Mouse (Mus musculus) heart, adult 18-20 months (tissue): ENCODE measurements around the gene Unkl. TPM values are rescaled to one million over a fixed set of nuclear protein-coding genes. Genes with fewer than 3 reads are reported as not detected.
"Not testable (repeated sequence)": the region's sequence is repeated elsewhere in the genome, so short reads cannot be mapped to it uniquely, and the experiment has no call there.

Source experiments
- DNase-seq, 2 experiments: peaks; one replicate each; pipeline ENCODE4 v3.0.0; 2021 to 2022; ENCODE audit warnings: mixed read lengths in 1 of 2
- total RNA-seq, 2 experiments: library from RNA; stranded (reverse); gene quantifications; 2 replicates each; pipeline ENCODE4 v1.2.3; 2021

Unkl gene
- total RNA-seq, 2 experiments from 2014 or later = 7.0 to 8.7 TPM

DNA sequence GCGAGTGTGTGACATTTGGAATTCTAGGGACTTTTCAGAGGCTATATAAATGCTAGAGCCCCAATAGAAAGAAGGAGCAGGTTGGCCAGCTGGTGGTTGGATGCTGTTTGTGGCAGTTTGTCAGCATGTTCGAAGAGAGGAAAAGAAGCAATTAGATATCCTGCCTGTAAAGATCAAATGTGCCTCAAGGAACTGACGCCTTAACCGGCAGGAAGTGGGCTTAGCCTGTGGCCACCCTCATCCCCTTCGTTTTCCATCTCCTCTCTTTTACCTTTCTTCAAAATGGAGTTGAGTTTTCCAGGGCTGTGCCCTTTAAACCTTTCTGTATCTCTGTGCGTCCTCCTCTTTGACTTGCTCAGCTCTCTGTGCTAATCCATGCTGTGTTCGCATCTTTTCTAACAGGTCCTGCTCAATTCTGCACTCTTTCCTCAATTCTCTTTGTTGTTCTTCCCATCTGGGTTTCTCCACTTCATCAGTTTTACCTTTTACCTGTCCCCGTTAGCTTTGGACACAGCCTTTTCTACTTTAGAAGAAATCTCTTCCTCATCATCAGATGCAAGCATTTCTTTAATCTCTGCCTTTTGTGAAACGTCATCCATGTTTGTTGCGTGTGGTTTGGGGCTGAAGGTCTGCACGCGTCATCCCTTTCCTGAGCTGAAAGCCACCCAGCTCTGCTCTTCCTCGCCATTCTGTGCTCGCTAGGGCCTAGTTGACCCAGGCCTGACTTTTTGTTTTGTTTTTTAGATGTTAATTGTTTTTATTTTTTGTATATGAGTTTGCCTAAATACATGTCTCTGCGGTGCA, 31.5 kb downstream of the Unkl start:
- DNase-seq = no peak

DNA sequence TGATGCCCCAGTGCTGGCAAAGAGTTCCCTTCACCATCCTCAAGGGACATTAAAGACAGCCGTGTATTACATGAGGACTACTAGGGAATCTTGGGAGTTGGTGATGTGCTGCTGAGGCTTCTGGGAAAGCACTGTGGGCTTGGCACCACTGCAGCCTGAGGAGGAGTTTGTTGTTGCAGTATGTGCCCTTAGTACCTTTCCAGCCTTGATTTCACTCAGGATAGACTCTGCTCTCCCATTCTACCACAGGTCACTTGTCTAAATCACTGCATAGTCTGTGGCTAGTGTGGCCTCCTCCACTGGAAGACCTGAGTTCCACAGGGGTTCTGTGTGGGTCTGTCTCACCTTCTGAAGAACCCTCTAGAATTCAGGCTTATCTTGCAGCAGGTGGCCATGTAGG, 32.5 kb downstream of the Unkl start:
- DNase-seq = no peak

DNA sequence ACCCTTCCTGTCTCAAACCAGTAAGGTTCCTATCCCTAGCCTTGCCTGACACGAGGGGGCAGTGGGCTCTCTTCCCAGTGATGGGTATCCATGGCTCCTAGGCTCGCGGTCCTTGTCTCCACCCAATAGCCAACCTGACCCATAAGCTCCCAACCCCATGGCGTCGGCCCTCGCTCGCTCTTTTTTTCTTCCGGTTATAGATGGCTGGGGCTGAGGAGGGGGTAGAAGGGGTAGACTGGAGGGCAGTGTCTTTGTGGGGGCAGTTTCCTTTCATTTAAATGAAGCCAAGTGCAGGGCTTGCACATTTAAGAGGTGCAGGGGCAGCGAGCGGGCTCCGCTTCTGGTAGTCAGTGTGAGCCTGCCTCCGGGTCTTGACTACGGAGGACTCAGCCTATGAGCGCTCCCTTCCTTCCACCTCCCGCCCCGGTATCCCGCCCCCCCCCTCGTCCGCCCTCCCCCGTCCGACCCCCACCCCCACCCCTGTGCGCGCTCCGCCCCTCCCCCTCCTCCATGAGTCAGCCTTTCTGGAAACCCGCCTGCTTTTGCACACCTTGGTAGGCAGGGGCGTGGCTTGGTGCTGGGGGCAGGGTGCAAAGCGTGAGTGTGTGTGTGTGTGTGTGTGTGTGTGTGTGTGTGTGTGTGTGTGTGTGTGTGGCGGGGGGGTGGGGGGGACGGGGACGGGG, 33.8 kb downstream of the Unkl start:
- peak; percentile 35 to 41 for DNase-seq

DNA sequence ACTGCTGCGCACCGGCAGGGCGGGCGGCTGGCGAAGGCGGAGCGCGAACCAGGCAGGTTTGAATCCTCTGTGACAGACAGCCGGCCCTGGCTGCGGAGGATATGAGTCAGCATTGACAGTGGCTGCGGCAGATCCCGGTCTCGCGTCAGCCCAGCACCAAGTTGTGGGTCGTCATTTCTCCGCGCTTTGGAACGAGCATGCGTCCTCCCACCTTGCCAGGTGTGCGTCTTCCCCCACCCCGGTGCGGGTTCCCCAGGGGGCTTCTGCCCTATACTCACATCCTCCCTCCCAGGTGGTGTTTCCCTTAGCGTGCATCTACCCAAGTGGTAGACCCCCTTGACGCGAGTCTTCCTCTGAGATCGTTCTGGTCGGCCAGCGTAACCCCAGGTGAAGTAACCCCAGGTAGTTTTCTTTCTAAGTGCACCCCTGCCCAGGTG, 34.3 kb downstream of the Unkl start:
- DNase-seq = not testable (repeated sequence)

DNA sequence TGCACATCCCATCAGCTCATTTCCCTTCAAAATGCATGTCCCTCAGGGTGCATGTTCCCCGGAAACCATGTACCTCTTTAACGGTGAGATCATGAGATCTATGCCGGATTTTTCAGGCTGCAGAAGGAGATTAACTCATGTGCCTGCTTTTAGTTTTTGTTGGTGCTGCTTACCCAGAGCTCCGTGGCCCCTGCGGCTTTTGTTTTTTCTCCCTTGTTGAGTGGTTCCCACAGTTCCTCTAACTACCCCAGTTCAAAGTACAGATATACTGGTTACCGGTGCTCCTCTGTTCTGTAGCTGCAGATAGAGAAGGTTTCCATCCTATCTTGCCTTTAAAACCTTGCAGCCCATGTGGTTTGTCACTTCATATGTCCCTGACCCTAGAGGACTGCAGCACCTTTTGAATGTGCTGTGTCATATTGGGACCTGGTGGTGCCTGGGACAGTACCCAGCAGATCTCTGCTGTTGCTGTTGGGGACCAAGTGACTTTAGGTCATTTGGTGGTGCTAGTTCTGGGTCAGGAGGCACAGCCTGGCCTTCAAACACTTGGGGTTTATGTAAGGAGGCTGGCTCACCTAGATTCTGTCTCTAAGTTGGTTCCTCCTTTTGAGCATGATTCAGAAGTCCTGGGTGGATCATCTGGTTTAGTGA, 34.9 kb downstream of the Unkl start:
- DNase-seq = no peak

DNA sequence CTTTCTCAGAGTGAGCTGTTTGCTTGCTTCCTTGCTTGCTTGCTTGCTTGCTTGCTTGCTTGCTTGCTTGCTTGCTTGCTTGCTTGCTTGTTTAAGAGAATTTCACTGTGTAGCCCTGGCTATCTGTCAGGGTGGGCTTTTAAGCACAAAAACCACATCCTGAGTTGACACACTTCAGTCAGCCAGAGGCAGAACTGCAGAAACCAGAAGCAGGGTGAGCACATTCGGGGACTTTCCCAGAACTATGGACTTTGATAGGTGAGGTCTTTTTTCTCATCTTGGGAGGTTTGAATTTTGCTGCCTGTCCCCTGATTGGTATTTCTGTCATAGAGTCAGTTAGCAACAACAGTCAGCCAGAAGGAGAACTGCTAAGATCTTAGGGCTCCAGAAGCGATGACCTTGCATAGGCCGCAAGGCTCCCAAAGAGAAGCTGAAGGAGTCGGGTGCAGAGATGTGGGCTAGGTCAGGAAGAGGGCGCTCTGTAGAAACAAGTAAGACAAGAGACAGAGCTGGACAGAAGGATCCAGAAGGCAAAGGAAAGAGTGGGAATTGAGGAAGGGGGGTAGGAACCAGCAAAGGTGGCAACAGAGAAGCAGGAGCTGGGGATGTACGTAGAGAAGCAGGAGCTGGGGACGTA, 36.5 kb downstream of the Unkl start:
- DNase-seq = no peak

DNA sequence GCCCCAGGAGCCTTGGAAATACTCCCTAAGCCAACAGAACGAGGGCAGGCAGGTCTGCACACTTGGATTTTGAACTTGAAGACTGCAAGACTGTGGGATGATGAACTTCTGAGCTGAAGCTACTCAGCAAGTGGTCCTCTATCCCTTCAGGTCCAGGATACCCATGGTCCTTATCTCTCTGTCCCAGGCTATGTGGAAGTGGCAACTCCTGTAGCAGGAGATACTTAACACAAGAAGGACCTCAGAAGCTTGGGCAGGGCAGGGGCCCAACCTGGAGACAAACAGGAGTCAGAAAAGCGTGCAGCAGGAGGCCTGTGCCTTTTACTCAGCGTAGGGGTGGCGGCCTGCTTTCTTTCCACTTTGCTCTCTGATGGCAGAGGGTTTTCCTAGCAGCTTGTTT, 37.5 kb downstream of the Unkl start:
- DNase-seq = no peak

DNA sequence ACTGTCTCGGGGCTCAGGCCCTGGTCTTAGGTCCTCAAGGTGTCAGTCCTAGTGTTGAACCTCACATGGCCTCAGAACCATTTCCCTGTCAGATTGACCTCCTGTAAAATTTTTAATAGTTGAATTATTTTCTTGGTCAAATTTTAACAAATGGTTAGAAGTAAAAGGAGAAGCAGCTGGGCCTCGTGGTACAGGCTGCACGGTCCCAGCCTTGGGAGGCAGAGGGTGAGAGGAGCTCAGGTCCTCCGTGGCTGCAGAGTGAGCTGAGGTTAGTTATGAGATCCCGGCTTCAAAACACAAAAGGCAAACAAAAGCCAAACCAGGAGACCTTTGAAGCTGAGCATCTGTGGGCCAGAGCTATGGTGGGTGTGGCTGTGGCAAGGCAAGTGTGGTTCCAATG, 39.8 kb downstream of the Unkl start:
- DNase-seq = no peak

DNA sequence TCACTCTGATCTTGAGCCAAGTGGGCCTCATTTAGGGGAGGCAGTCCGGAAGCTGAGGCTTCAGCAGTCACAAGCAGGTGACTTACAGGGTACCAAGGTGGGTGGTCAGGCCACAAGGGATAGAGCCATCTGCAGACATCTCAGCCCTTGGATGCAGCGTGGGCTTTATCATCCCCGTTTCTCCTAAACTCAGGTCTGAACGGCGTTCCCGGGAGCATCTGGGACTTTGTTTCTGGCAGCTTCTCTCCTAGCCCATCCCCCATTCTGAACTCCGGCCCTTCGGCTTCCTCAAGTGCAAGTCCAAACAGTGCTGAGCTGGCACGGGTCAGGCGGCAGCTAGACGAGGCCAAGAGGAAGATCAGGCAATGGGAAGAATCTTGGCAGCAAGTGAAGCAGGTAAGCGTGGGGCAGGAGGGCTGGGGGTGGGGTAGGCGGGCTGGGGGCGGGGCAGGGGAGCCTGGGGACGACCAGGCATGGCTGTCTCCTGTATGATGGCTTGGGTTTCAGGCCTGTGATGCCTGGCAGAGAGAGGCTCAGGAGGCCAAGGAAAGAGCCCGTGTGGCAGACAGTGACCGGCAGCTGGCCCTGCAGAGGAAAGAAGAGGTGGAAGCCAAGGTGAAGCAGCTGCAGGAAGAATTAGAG, 41.9 kb downstream of the Unkl start:
- not testable (repeated sequence) for DNase-seq

DNA sequence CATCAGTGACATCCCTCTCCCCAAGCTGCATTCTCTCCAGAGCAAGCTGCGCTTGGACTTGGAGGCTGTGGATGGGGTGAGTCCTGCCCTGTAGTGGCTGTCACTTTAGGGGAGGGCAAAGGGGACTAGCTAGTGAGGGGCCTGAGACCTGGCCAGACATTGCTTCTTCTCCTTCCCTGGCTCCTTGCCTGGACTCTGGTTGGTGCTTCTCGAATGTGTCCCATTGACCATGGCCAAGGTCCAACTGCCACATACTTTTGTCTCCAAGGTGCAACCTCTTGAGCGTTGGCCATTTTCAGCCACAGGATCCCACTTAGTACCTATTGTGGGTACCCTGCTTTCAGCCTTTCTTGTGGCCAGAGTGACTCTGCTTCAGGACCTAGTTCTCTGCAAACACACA, 42.5 kb downstream of the Unkl start:
- DNase-seq = no peak

DNA sequence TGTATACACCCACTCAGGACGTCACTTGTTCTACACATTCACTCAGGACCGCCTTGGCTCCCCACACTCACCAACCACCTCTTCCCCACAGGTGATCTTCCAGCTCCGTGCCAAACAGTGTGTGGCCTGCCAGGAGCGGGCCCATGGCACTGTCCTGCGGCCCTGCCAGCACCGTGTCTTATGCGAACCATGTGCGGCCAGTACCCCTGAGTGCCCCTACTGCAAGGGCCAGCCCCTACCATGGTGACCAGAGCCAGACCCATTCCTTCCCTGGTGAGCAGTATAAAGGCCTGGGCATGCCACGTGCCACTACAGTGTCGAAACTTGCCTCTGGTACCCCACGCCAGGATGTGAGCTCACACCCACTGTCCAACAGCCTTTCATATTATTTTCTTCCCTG, 43.4 kb downstream of the Unkl start:
- not testable (repeated sequence) for DNase-seq

DNA sequence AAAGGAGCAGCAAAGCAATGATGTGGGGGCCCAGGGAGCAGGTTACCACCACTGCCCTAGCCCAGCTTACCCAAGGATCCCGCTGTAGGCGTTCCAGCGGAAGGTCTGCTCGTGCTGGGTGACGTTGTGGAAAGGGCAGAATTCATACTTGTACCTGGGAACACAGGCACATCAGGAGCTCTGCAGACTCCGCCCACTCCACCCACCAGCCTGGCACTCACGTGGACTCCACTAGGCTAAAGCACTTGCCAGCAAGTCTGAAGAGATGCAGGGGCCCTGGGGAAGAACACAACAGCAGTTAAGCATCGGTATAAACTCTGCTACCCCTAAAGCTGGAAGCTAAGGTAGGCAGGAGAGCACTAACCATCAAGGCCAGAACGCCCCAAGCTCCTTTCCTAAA, 47.4 kb downstream of the Unkl start:
- DNase-seq = no peak

DNA sequence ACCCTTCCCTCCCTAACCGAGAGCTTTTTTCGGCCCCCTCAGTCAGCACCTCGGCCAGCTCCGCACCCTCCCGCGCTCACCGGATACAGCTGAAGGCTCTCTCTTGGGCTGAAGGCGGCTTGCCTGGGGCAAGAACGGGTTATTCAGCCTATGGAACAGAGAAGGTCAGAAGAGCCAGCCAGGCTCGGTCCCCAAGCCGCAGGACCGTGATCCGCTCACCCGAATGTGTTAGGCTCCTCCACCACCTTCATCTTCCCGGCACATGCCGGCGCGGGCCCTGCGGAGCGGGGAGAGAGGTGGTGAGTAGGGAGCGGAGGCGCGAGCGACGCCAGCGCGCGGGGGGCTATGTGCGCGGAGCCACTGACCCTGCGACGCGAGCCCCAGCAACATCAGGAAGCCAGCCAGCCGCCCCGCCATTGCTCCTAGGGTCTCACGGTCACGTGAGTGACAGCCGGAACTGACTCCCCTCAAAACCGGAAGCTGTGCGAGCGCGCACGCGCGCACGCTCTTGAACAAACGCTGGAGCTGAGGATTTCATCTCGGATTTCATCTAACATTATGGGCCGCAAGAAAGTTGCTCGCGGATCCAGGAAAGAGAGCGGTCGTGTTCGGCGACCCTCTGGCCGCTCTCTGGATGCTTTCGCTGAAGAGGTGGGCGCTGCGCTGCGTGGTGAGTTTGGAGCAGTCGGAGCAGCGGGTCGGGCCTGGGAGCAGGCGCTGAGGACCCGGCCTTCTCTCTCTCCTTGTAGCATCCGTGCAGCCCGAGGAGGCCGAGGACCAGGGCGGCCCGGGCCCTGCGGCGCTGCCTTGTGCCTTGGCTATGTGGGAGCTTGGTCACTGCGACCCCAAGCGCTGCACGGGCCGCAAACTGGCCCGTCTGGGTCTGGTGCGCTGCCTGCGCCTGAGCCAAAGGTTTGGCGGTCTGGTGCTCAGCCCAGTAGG, 51.8 kb downstream of the Unkl start, which contains the start of the genes Gnptg and Tsr3:
Gene Gnptg, minus strand, starts transcription at position 430 of the 942 bp plus-strand sequence.
Gene Tsr3, plus strand, starts transcription at position 476 of the 942 bp plus-strand sequence.
- DNase-seq = peak; percentile 87 to 89

DNA sequence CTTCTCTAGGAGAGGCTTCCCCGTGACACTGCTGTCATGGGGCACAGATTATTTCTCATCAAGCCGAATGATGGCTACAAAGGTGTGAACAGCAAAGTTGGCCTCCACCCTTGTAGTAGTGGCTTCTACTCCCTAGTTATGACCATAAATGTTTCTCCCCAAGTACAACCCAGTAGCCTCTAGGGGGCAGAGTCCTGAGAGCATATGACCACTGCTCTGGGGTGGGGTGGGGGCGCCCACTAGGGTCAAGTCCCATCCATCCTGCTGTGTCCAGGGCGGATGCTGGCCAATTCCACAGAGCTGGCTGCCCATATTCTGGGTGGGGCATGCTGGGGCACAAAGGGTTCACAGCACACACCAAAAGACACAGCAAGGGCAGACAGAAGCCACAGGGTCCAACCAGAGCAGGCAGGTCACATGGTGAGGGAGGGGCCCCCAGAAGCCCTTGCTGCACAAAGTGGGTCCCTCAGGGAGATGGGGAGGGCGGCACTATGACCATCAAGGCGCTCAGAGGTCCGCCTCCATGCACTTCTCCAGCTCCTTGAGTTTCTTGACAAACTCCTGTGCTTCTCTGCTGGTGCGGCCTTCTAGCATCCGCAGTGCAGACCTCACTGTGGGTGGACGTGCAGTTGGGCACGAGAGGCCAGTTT, 55.1 kb downstream of the Unkl start:
- DNase-seq = no peak

DNA sequence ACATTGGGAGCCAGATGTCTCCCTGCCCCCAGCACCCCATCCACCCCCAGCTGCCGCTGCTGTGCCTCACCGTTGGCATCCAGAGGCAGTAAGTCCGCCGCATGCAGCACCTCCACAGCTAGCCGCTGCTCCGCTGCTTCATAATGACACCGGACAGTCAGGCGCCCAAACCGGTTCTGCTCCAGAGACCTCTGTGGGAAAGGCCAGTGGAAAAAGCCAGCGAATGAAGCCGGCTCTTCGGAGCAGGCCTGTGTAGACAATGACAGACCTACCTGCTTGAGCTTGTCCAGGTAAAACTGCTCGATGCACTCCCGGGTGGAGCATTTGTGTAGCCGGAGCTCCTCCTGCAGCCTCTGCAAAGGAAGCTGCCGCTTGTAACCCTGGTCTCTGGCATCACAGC, 56.0 kb downstream of the Unkl start:
- no peak for DNase-seq

DNA sequence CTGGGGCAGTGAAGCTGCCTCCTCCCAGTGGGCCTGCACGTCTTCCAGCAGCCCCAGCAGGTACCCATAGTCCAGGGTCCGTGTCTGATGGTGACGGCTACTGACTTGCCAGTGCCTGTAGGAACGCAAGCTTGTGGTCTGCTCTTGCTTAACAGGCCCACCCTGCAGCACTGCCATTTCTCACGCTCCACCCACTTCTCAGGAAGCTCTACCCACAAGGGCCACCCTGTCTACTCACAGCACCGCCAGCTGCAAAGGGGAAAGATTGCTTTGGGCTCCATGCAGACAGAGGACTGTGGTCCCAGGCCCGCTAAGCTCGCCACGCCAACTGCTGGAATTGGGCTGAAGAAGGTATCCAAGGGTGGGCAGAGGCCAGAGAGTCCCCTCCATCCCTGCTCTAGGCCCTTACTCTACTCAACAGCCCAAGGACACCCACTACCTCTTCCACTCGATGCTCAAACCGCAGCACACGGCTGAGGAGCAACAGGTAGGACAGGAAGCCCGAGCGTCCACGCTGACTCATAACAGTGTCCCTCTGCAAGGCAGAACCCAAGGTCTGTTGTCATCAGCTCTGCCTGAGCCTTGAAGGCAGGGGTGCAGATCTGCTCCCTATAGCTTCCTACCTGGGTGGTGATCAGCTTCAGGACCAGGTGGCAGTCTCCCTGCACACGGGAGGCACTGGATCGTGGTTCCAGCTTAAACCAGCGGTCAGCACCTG, 60.0 kb downstream of the Unkl start:
- no peak for DNase-seq

DNA sequence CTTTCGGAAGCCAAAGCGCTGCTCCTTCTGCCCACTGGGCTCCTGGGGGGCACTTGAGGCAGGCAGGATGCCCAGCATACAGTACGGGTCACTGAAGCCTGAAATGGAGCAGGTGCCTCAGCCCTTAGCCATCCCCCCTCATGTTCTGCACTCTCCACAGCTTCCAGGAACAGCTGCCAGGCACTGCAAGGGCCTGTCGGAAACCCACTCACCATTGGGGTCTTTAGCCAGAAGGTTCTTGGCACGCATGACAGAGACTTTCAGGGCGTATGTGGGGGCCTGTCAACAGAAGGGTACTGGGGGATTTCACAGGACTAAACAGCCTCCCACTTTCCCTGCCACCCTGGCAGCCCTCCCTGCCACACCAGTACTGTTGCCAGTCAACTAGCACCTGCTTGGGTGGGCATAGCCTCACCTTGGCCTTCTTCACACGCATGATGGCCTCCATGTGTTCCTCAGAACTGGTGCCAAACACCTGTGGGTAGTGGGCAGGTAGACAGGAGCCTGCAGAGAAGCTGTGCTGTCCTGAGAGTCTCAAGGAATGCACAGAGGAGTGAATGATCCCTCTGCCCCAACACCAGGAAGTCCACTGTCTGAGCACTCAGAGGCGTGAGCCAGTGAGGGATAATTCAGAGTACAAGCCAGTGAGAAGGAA, 62.1 kb downstream of the Unkl start:
- no peak for DNase-seq

DNA sequence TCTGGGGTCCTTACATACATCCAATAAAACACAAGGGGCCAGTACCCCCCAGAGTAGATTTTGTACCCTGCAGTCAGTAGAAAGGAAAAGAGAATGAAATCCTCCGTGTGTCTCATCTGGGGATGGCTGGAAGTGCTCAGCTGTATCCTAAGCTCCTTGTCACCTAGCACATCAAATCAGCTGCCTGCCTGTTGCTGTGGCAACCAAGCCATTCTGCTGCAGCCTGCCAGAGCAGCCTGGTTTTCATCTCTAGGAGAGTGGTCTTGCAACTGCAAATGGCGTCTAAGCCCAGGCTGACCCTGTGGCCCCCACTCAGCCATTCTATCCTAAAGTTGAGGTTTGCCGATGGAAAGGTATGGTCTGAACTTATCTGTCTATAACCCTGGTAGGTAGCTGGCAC, 64.4 kb downstream of the Unkl start:
- DNase-seq = no peak

DNA sequence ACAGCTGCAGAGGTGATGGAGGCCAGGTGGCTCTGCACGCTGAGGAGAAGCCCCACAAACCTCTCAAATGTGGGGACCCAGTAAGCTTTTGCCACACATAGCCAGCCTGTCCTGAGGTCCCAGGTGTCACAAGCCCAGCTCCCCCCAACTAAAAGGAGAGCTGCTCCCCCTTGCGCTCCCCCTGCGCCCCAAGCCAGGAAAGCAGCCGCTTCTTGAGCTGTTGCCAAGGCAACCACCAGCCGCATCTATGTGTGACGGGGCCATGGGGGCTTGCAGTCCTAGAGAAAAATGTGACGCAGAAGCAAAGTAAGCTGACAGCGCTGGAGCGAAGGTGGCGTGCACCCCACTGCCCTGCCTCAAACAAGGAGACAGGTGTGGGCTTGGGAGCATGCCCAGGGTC, 65.6 kb downstream of the Unkl start:
- DNase-seq = no peak
